Mouse (Mus musculus) bone marrow macrophage, adult 2 months (primary cell): ENCODE results near the gene Atp6ap1. TPM values are rescaled to one million over a fixed set of nuclear protein-coding genes. Genes with fewer than 3 reads are reported as not detected.

Experiments used
- H3K27ac ChIP-seq: 2 replicates; pipeline ENCODE4 v1.5.1; 2012; ENCODE audit warnings: low read depth, low read length; ENCODE audit not compliant: insufficient read depth
- H3K4me1 ChIP-seq: 2 replicates; pipeline ENCODE4 v1.6.1; 2012; ENCODE audit warnings: low read length; ENCODE audit not compliant: control insufficient read depth, insufficient read depth
- H3K4me3 ChIP-seq: 2 replicates; pipeline ENCODE4 v1.5.1; 2012; ENCODE audit warnings: mild to moderate bottlenecking, low read length, moderate library complexity; ENCODE audit not compliant: insufficient read depth
- CTCF ChIP-seq: IDR thresholded peaks from 2 replicates; pipeline ENCODE4 v1.5.1; 2012; ENCODE audit warnings: low read depth, mild to moderate bottlenecking, low read length, moderate library complexity
- POLR2A ChIP-seq: IDR thresholded peaks from 2 replicates; pipeline ENCODE4 v1.6.1; 2012; ENCODE audit warnings: mild to moderate bottlenecking, low read depth, low read length, borderline replicate concordance
- polyA plus RNA-seq: library from polyadenylated mRNA; stranded (reverse); fragments of >200 nt; gene quantifications from 2 replicates; pipeline ENCODE4 v1.2.4, GENCODE M21; 2012; ENCODE audit not compliant: missing spikeins, insufficient read depth, insufficient read length

The Atp6ap1 gene
- polyA plus RNA-seq, 1 experiment, result 529 TPM

- H3K27ac ChIP-seq, result peak overlapping the region; percentile 87
- peak overlapping the region; percentile 24 for H3K4me3 ChIP-seq
- no peak for TF ChIP-seq CTCF
- no peak for TF ChIP-seq POLR2A
These were observed 2.8 kb downstream of the Atp6ap1 start for GRCm38 (mm10) chrX:74299721-74300120.

GRCm38 (mm10) chrX:74304867-74305700 lies 8.2 kb downstream of the Atp6ap1 start, which contains the start of gene Gdi1:
TSS of gene Gdi1 (plus strand) at chrX:74304998.
- TF ChIP-seq POLR2A, result no peak
- no peak for TF ChIP-seq CTCF
- Histone ChIP-seq H3K27ac (peak within 1 kb of the TSS; percentile 72), H3K4me3 (peak within 1 kb of the TSS; percentile 97), H3K4me1 (peaks cover 25% of the 10 kb centered on the region)

More at GRCm38 (mm10) chrX:74299721-74300120, 2.8 kb downstream of the Atp6ap1 start:
- peaks cover 33% of the 10 kb centered on the region for H3K4me1 ChIP-seq

- Histone ChIP-seq H3K4me1 (peaks cover 19% of the 10 kb centered on the region), H3K27ac (peak within 1 kb of the TSS; percentile 90), H3K4me3 (peak within 1 kb of the TSS; percentile 91)
- TF ChIP-seq POLR2A (no peak), CTCF (no peak)
These were observed 15.9 kb downstream of the Atp6ap1 start, which contains the start of gene Fam50a for GRCm38 (mm10) chrX:74312540-74313464. TSS of gene Fam50a (plus strand) at chrX:74313033.

GRCm38 (mm10) chrX:74328725-74329161 lies 31.8 kb downstream of the Atp6ap1 start, which contains the start of gene Plxna3:
TSS of gene Plxna3 (plus strand) at chrX:74329066.
- H3K4me1 ChIP-seq, result peaks cover 5% of the 10 kb centered on the region
- H3K4me3 ChIP-seq, result peak within 1 kb of the TSS; percentile 57
- TF ChIP-seq CTCF, result no peak
- TF ChIP-seq POLR2A, result no peak
- peak within 1 kb of the TSS; percentile 34; the same call in 1 of the 2 replicates for H3K27ac ChIP-seq

- TF ChIP-seq POLR2A (no peak), CTCF (no peak)
- H3K4me3 ChIP-seq, result peak overlapping the region; percentile 57
- H3K4me1 ChIP-seq, result peaks cover 5% of the 10 kb centered on the region
- H3K27ac ChIP-seq, result no peak overlapping the region
These were observed 32.3 kb downstream of the Atp6ap1 start for GRCm38 (mm10) chrX:74329215-74329671.

- no peak overlapping the region for H3K4me3 ChIP-seq
- H3K4me1 ChIP-seq, result peaks cover 5% of the 10 kb centered on the region
- H3K27ac ChIP-seq, result no peak overlapping the region
- TF ChIP-seq POLR2A, result no peak
- no peak for TF ChIP-seq CTCF
These were observed 33.5 kb downstream of the Atp6ap1 start for GRCm38 (mm10) chrX:74330166-74330930.

- H3K27ac ChIP-seq, result no peak overlapping the region
- H3K4me1 ChIP-seq, result no peaks in the 10 kb centered on the region
- peak overlapping the region; percentile 77 for H3K4me3 ChIP-seq
- no peak for TF ChIP-seq POLR2A
These were observed 56.0 kb downstream of the Atp6ap1 start for GRCm38 (mm10) chrX:74352645-74353466.

GRCm38 (mm10) chrX:74353467-74353770 lies 56.5 kb downstream of the Atp6ap1 start, which contains the start of gene Lage3:
TSS of gene Lage3 (minus strand) at chrX:74353618.
- TF ChIP-seq CTCF (no peak), POLR2A (no peak)
- no peak within 1 kb of the TSS for H3K27ac ChIP-seq
- no peaks in the 10 kb centered on the region for H3K4me1 ChIP-seq
- peak within 1 kb of the TSS; percentile 77 for H3K4me3 ChIP-seq

Other genes starting within 250 kb of the Atp6ap1 start
- gene Opn1mw, start 169.6 kb upstream of the Atp6ap1 start, polyA plus RNA-seq, result not detected in 2 replicates
- gene Mecp2, start 161.7 kb upstream of the Atp6ap1 start, polyA plus RNA-seq, result 26.2 and 27.3 TPM in 2 replicates
- gene Tex28, start 129.3 kb upstream of the Atp6ap1 start, polyA plus RNA-seq, result not detected in 2 replicates
- not detected in 2 replicates for gene Tktl1, start 119.8 kb upstream of the Atp6ap1 start, polyA plus RNA-seq
- 326 and 442 TPM in 2 replicates for gene Flna, start 47.3 kb upstream of the Atp6ap1 start, polyA plus RNA-seq
- 61.4 and 66.9 TPM in 2 replicates for gene Emd, start 42.4 kb upstream of the Atp6ap1 start, polyA plus RNA-seq
- gene Rpl10, start 26.3 kb upstream of the Atp6ap1 start, polyA plus RNA-seq, result 136 and 172 TPM in 2 replicates
- gene Taz, start 15.2 kb upstream of the Atp6ap1 start, polyA plus RNA-seq, result 74.6 and 79.4 TPM in 2 replicates
- 274 and 292 TPM in 2 replicates for gene Dnase1l1, start 14.8 kb upstream of the Atp6ap1 start, polyA plus RNA-seq
- gene Gdi1, start 7.9 kb downstream of the Atp6ap1 start, polyA plus RNA-seq, result 160 and 185 TPM in 2 replicates
- 76.2 and 87.8 TPM in 2 replicates for gene Fam50a, start 15.9 kb downstream of the Atp6ap1 start, polyA plus RNA-seq
- gene Plxna3, start 32.0 kb downstream of the Atp6ap1 start, polyA plus RNA-seq, result 2.5 and 3.8 TPM in 2 replicates
- 45.1 and 50.3 TPM in 2 replicates for gene Lage3, start 56.5 kb downstream of the Atp6ap1 start, polyA plus RNA-seq
- 20.5 and 23.7 TPM in 2 replicates for gene Ubl4a, start 76.1 kb downstream of the Atp6ap1 start, polyA plus RNA-seq
- gene Slc10a3, start 76.3 kb downstream of the Atp6ap1 start, polyA plus RNA-seq, result 13.5 and 15.2 TPM in 2 replicates
- 22.2 and 26.8 TPM in 2 replicates for gene Fam3a, start 96.2 kb downstream of the Atp6ap1 start, polyA plus RNA-seq
- gene Ikbkg, start 96.2 kb downstream of the Atp6ap1 start, polyA plus RNA-seq, result 28.4 and 34.5 TPM in 2 replicates
- 156 and 180 TPM in 2 replicates for gene G6pdx, start 132.1 kb downstream of the Atp6ap1 start, polyA plus RNA-seq
- not detected in 2 replicates for gene Gm6880, start 184.3 kb downstream of the Atp6ap1 start, polyA plus RNA-seq